Mouse (Mus musculus): Measurements from ENCODE around the gene Gps2. TPM values are rescaled to one million over a fixed set of nuclear protein-coding genes. Genes with fewer than 3 reads are reported as not detected.

The Gps2 gene
- polyA plus RNA-seq, 1 experiment, result 37.3 TPM

DNA sequence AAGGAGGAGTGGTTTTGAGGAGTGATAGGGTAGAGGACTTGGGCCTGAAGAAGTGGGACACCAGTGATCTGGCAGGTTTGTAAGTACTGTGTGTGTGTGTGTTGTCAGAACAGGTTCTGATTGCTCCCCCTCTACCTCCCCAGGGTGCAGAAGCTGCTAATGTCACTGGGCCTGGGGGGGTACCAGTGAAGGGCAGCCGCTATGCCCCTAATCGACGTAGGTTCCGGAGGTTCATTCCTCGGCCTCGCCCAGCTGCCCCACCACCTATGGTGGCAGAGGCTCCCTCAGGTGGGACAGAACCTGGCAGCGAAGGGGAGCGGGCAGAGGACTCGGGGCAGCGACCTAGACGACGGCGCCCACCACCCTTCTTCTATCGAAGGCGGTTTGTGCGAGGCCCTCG, 26.0 kb downstream of the Gps2 start:
- Histone ChIP-seq H3K79me2 (ENCODE audit: control insufficient read depth, insufficient read depth) (no peaks in the 10 kb centered on the region), H3K36me3 (ENCODE audit: control insufficient read depth, insufficient read depth) (no peaks in the 10 kb centered on the region), H3K79me3 (ENCODE audit: low read depth) (no peaks in the 10 kb centered on the region), H3K4me3 (ENCODE audit: insufficient read depth, poor library complexity, severe bottlenecking) (no peak overlapping the region), H3K27me3 (ENCODE audit: control insufficient read depth, insufficient read depth, insufficient read length) (peaks cover 61% of the 10 kb centered on the region), H3ac (ENCODE audit: control insufficient read depth, insufficient read length, low read depth) (no peak overlapping the region)
- no peak for TF ChIP-seq FOSL1 (IDR thresholded peaks at IDR 0.05; ENCODE audit: insufficient read depth, low read length, poor library complexity, severe bottlenecking)
- no peak for TF ChIP-seq MYOD1 (IDR thresholded peaks at IDR 0.05; ENCODE audit: control insufficient read depth, insufficient read length, low read depth)
- TF ChIP-seq USF1 (IDR thresholded peaks at IDR 0.05; ENCODE audit: low read depth), result no peak
- no peak for TF ChIP-seq CTCF (IDR thresholded peaks at IDR 0.05; ENCODE audit: control insufficient read depth, insufficient read depth, insufficient read length)
- no peak for TF ChIP-seq MYOG (IDR thresholded peaks at IDR 0.05; ENCODE audit: control insufficient read depth, extremely low read depth, insufficient read length)
- no peak for TF ChIP-seq CEBPB (IDR thresholded peaks at IDR 0.05; ENCODE audit: low read depth)
- no peak for TF ChIP-seq MAX (IDR thresholded peaks at IDR 0.05)

DNA sequence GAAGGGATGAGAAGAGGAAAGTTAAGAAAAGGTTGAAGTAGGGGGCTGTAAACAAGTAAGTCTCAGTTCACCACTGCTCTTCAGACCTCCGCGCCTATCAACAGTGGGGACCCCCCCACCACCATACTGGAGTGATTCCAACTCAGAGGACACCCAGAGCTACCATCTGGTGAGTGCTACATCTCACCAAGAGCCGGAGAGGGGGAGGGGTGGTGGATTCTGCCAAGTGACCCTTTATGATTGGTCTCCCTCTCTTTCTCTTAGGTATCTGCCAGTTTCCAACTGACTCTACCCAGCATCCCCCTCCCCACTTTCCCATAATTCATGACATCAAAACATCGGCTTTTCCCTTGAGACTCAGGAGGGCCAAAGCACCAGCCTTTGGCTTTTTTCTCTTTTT, 27.3 kb downstream of the Gps2 start:
- Histone ChIP-seq H3K79me3 (ENCODE audit: low read depth) (no peaks in the 10 kb centered on the region), H3K27me3 (ENCODE audit: control insufficient read depth, insufficient read depth, insufficient read length) (peaks cover 52% of the 10 kb centered on the region), H3K4me3 (ENCODE audit: insufficient read depth, poor library complexity, severe bottlenecking) (no peak overlapping the region), H3K36me3 (ENCODE audit: control insufficient read depth, insufficient read depth) (no peaks in the 10 kb centered on the region), H3ac (ENCODE audit: control insufficient read depth, insufficient read length, low read depth) (no peak overlapping the region), H3K79me2 (ENCODE audit: control insufficient read depth, insufficient read depth) (no peaks in the 10 kb centered on the region)
- TF ChIP-seq CTCF (IDR thresholded peaks at IDR 0.05; ENCODE audit: control insufficient read depth, insufficient read depth, insufficient read length) (no peak), FOSL1 (IDR thresholded peaks at IDR 0.05; ENCODE audit: insufficient read depth, low read length, poor library complexity, severe bottlenecking) (no peak), USF1 (IDR thresholded peaks at IDR 0.05; ENCODE audit: low read depth) (no peak), MYOG (IDR thresholded peaks at IDR 0.05; ENCODE audit: control insufficient read depth, extremely low read depth, insufficient read length) (no peak), MAX (IDR thresholded peaks at IDR 0.05) (no peak), CEBPB (IDR thresholded peaks at IDR 0.05; ENCODE audit: low read depth) (no peak), MYOD1 (IDR thresholded peaks at IDR 0.05; ENCODE audit: control insufficient read depth, insufficient read length, low read depth) (no peak)

DNA sequence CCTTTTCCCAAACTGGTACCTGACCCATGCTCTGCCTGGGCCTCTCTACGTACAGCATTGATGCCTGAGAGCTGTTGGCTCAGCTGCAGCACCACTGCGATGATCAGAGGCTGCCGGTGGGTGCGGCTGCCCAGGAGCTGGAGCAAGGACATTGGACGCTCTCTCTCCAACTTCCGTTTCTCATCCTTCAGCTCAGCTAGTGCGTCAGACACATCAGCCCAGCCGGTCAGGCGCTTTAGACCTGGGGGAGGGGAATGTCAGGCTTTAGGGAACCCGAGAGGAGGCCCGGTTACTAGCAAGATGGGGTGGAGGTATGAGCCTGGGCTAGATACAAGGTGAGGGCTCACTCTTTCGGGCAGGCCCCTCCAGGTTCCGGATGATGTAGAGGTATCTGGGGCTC, 31.5 kb downstream of the Gps2 start:
- Histone ChIP-seq H3K4me3 (ENCODE audit: insufficient read depth, poor library complexity, severe bottlenecking) (no peak overlapping the region), H3K79me2 (ENCODE audit: control insufficient read depth, insufficient read depth) (no peaks in the 10 kb centered on the region), H3ac (ENCODE audit: control insufficient read depth, insufficient read length, low read depth) (no peak overlapping the region), H3K27me3 (ENCODE audit: control insufficient read depth, insufficient read depth, insufficient read length) (peaks cover 16% of the 10 kb centered on the region), H3K79me3 (ENCODE audit: low read depth) (no peaks in the 10 kb centered on the region), H3K36me3 (ENCODE audit: control insufficient read depth, insufficient read depth) (no peaks in the 10 kb centered on the region)
- TF ChIP-seq CEBPB (IDR thresholded peaks at IDR 0.05; ENCODE audit: low read depth) (no peak), MYOG (IDR thresholded peaks at IDR 0.05; ENCODE audit: control insufficient read depth, extremely low read depth, insufficient read length) (no peak), CTCF (IDR thresholded peaks at IDR 0.05; ENCODE audit: control insufficient read depth, insufficient read depth, insufficient read length) (no peak), MYOD1 (IDR thresholded peaks at IDR 0.05; ENCODE audit: control insufficient read depth, insufficient read length, low read depth) (no peak), MAX (IDR thresholded peaks at IDR 0.05) (no peak), USF1 (IDR thresholded peaks at IDR 0.05; ENCODE audit: low read depth) (no peak)

DNA sequence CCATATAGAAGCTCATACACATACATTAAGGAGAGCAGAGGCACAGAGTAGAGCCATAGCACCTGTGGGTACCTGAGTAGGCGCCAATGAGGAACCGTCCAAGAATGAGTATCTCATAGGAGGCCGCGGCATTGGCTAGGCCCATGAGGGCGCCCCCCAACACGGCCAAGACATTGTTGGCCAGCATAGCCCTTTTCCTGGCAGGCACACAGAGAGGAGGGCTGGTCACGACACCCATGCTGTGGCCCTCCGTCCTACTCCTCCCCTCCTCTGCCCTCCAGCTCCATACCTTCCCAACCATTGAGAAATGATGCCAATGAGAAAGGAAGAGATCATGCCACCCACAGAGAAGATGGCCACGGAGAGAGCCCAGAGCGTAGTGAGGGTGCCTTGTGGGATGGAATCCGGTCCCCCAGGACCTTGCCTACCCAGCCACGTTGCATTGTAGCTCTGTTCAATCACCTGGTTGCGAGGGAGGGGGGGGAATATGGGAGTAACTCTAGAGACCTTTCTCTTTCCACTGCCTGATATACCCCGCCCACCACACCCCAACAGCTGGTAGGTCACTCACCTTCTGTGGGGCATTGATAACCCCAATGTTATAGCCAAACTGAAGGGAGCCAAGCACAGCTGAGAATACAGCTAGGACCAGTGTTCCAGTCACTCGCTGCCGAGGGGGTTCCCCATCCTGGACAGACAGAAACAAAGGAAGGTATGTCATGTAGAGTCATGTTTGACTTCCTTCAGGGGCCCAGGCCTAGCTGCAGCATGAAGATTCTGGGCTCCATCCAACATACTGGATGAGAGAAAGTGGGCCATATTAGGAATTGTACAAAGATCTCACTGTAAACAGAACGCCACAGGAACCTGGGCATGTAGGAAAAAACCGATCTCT, 32.6 kb downstream of the Gps2 start:
- H3K4me3 ChIP-seq (ENCODE audit: insufficient read depth, poor library complexity, severe bottlenecking), result no peak overlapping the region
- no peaks in the 10 kb centered on the region for H3K36me3 ChIP-seq (ENCODE audit: control insufficient read depth, insufficient read depth)
- no peaks in the 10 kb centered on the region for H3K79me2 ChIP-seq (ENCODE audit: control insufficient read depth, insufficient read depth)
- no peak for TF ChIP-seq MYOD1 (IDR thresholded peaks at IDR 0.05; ENCODE audit: control insufficient read depth, insufficient read length, low read depth)
- TF ChIP-seq MAX (IDR thresholded peaks at IDR 0.05), result no peak
- TF ChIP-seq MYOG (IDR thresholded peaks at IDR 0.05; ENCODE audit: control insufficient read depth, extremely low read depth, insufficient read length), result no peak
- TF ChIP-seq CEBPB (IDR thresholded peaks at IDR 0.05; ENCODE audit: low read depth), result no peak
- no peak for TF ChIP-seq CTCF (IDR thresholded peaks at IDR 0.05; ENCODE audit: control insufficient read depth, insufficient read depth, insufficient read length)
- TF ChIP-seq USF1 (IDR thresholded peaks at IDR 0.05; ENCODE audit: low read depth), result no peak
- TF ChIP-seq FOSL1 (IDR thresholded peaks at IDR 0.05; ENCODE audit: insufficient read depth, low read length, poor library complexity, severe bottlenecking), result no peak
- H3K27me3 ChIP-seq (ENCODE audit: control insufficient read depth, insufficient read depth, insufficient read length), result peaks cover 9% of the 10 kb centered on the region
- no peak overlapping the region for H3ac ChIP-seq (ENCODE audit: control insufficient read depth, insufficient read length, low read depth)
- no peaks in the 10 kb centered on the region for H3K79me3 ChIP-seq (ENCODE audit: low read depth)

DNA sequence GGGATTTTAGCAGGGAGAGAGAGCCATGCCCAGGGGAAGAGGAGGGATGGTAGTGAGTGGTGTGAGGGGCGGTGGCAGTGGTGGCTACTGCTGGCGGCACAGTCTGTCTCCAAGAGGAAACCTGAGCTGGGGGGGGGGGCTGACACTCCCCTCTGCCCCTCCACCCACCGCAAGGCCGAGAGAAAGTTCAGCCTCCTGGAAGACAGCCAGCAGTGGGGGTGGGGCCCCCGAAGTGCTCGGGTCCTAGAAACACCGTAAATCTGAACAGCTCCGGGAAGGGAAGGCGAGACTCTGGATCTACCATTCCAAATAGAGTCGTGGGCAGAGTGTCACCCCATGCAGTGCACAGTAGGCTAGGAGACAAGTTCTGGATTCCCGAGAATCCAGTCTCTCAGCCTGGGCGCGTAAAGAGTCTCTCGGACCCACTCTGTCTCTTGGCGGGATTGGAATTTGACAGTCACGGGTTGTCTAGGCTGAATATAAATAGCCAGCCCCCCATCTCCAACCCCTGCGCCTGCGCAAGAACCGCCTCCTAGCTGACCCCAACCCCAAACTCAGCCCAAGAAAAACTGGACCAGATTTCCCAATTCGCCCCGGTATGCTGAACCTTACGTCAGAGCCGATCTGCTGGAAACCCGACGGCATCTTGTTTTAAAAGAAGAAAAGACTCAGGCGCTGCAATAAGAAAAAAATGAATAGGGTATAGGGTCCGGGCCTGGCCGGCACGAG, 33.8 kb downstream of the Gps2 start:
- no peak overlapping the region for H3ac ChIP-seq (ENCODE audit: control insufficient read depth, insufficient read length, low read depth)
- TF ChIP-seq CTCF (IDR thresholded peaks at IDR 0.05; ENCODE audit: control insufficient read depth, insufficient read depth, insufficient read length), result no peak
- no peak for TF ChIP-seq CEBPB (IDR thresholded peaks at IDR 0.05; ENCODE audit: low read depth)
- TF ChIP-seq USF1 (IDR thresholded peaks at IDR 0.05; ENCODE audit: low read depth), result no peak
- no peak for TF ChIP-seq MAX (IDR thresholded peaks at IDR 0.05)
- TF ChIP-seq FOSL1 (IDR thresholded peaks at IDR 0.05; ENCODE audit: insufficient read depth, low read length, poor library complexity, severe bottlenecking), result no peak
- no peak for TF ChIP-seq MYOD1 (IDR thresholded peaks at IDR 0.05; ENCODE audit: control insufficient read depth, insufficient read length, low read depth)
- TF ChIP-seq MYOG (IDR thresholded peaks at IDR 0.05; ENCODE audit: control insufficient read depth, extremely low read depth, insufficient read length), result no peak
- no peaks in the 10 kb centered on the region for H3K36me3 ChIP-seq (ENCODE audit: control insufficient read depth, insufficient read depth)
- H3K27me3 ChIP-seq (ENCODE audit: control insufficient read depth, insufficient read depth, insufficient read length), result peaks cover 8% of the 10 kb centered on the region
- H3K79me3 ChIP-seq (ENCODE audit: low read depth), result no peaks in the 10 kb centered on the region
- H3K79me2 ChIP-seq (ENCODE audit: control insufficient read depth, insufficient read depth), result no peaks in the 10 kb centered on the region
- H3K4me3 ChIP-seq (ENCODE audit: insufficient read depth, poor library complexity, severe bottlenecking), result no peak overlapping the region
